Mouse (Mus musculus) 3T3-L1 (cell line): ENCODE results near the gene Wdr13.

Source experiments
- DNase-seq: peaks from one replicate; pipeline ENCODE4 v3.0.0-alpha.2; 2015; ENCODE audit warnings: low read depth, low spot score

The Wdr13 gene

GRCm38 (mm10) chrX:8132017-8132976, at the start of gene Wdr13:
TSS of gene Wdr13 (minus strand) at chrX:8132892.
- peak; percentile 95 for DNase-seq

- DNase-seq: no peak
Observed at GRCm38 (mm10) chrX:8179646-8180045, 47.0 kb upstream of the Wdr13 start.

GRCm38 (mm10) chrX:8178871-8179270, 46.2 kb upstream of the Wdr13 start:
- no peak for DNase-seq

- DNase-seq: peak; percentile 93
Observed at GRCm38 (mm10) chrX:8175504-8176385, 43.1 kb upstream of the Wdr13 start, which contains the start of gene Tbc1d25. TSS of gene Tbc1d25 (minus strand) at chrX:8176181.

GRCm38 (mm10) chrX:8175169-8175503, 42.4 kb upstream of the Wdr13 start:
- DNase-seq: no peak

GRCm38 (mm10) chrX:8167716-8168647, 35.3 kb upstream of the Wdr13 start:
- no peak for DNase-seq

- DNase-seq: no peak
Observed at GRCm38 (mm10) chrX:8164471-8164870, 31.8 kb upstream of the Wdr13 start.

GRCm38 (mm10) chrX:8163076-8163475, 30.4 kb upstream of the Wdr13 start:
- no peak for DNase-seq

- peak; percentile 90 for DNase-seq
Observed at GRCm38 (mm10) chrX:8145153-8145991, 12.7 kb upstream of the Wdr13 start, which contains the start of gene Rbm3. TSS of gene Rbm3 (minus strand) at chrX:8145880.

- no peak for DNase-seq
Observed at GRCm38 (mm10) chrX:8143750-8144149, 11.1 kb upstream of the Wdr13 start.

- no peak for DNase-seq
Observed at GRCm38 (mm10) chrX:8142948-8143347, 10.3 kb upstream of the Wdr13 start.

GRCm38 (mm10) chrX:8141058-8141457, 8.4 kb upstream of the Wdr13 start:
- no peak for DNase-seq

- no peak for DNase-seq
Observed at GRCm38 (mm10) chrX:8140446-8140845, 7.8 kb upstream of the Wdr13 start.

GRCm38 (mm10) chrX:8139480-8139879, 6.8 kb upstream of the Wdr13 start:
- DNase-seq: peak; percentile 42

GRCm38 (mm10) chrX:8135886-8136285, 3.2 kb upstream of the Wdr13 start:
- no peak for DNase-seq

- DNase-seq: no peak
Observed at GRCm38 (mm10) chrX:8131393-8131792, 1.3 kb downstream of the Wdr13 start.

GRCm38 (mm10) chrX:8125235-8125634, 7.5 kb downstream of the Wdr13 start:
- DNase-seq: peak; percentile 52

GRCm38 (mm10) chrX:8123821-8124470, 8.7 kb downstream of the Wdr13 start:
- DNase-seq: no peak

- no peak for DNase-seq
Observed at GRCm38 (mm10) chrX:8117264-8117663, 15.4 kb downstream of the Wdr13 start.

- peak; percentile 47 for DNase-seq
Observed at GRCm38 (mm10) chrX:8115275-8115674, 17.4 kb downstream of the Wdr13 start.
